25 mouse cellular contexts compared by ENCODE assay signal in genomic region chrX:139220830-139221229, GRCm38 (mm10). TPM values are rescaled to one million over a fixed set of nuclear protein-coding genes. Genes with fewer than 3 reads are reported as not detected.
"Had no signal": no experiment of that assay in that cellular context is flagged by ENCODE, and none has a peak within 500 bp of the region (broad histone marks: within the 10 kb centered on the region; RNA-seq: fewer than 3 reads in every experiment).

No protein-coding gene starts in this region.

- H3K4me1 ChIP-seq: limb, embryonic 13.5 days; liver, embryonic 15.5 days; megakaryocyte, embryonic 14.5 days; neural tube, embryonic 13.5 days; stomach, embryonic 15.5 days had no signal

- DNase-seq: kidney, postnatal 10 days; kidney, postnatal 4 days; left cerebral cortex, postnatal 4 days; lung, adult 2 months; lung, postnatal 10 days; retina, postnatal 1 day; right cerebral cortex, postnatal 4 days; thymus, adult 2 months; thymus, postnatal 25 days had no signal

- H3K27ac ChIP-seq: layer of hippocampus, adult 2 months; limb, embryonic 13.5 days; liver, embryonic 15.5 days; macrophage; midbrain, embryonic 15.5 days; neural tube, embryonic 13.5 days; stomach, embryonic 15.5 days had no signal

- H3K27me3 ChIP-seq: limb, embryonic 13.5 days; liver, embryonic 15.5 days; megakaryocyte, embryonic 14.5 days; midbrain, embryonic 15.5 days; neural tube, embryonic 13.5 days; stomach, embryonic 15.5 days had no signal

- H3K4me3 ChIP-seq: layer of hippocampus, adult 2 months; limb, embryonic 13.5 days; liver, embryonic 15.5 days; megakaryocyte, embryonic 14.5 days; midbrain, embryonic 15.5 days; neural tube, embryonic 13.5 days; stomach, embryonic 15.5 days had no signal

- H3K36me3 ChIP-seq: limb, embryonic 13.5 days; liver, embryonic 15.5 days; midbrain, embryonic 15.5 days; neural tube, embryonic 13.5 days; stomach, embryonic 15.5 days had no signal

- ATAC-seq: midbrain, embryonic 15.5 days had no signal

- H3K9me3 ChIP-seq: limb, embryonic 13.5 days; liver, embryonic 15.5 days; megakaryocyte, embryonic 14.5 days; midbrain, embryonic 15.5 days; neural tube, embryonic 13.5 days; stomach, embryonic 15.5 days had no signal

- H3K9ac ChIP-seq: limb, embryonic 13.5 days; liver, embryonic 15.5 days; midbrain, embryonic 15.5 days; neural tube, embryonic 13.5 days; stomach, embryonic 15.5 days had no signal

- H3K4me2 ChIP-seq: limb, embryonic 13.5 days; liver, embryonic 11.5 days; liver, embryonic 15.5 days; midbrain, embryonic 11.5 days; midbrain, embryonic 15.5 days; neural tube, embryonic 13.5 days; stomach, embryonic 15.5 days had no signal

RNA-seq across cellular contexts. Expression of gene Mum1l1, which starts 11.0 kb away (rescaled TPM):
- total RNA-seq: monocyte, adult 5-6 weeks had no signal
- polyA plus RNA-seq: macrophage; spleen, adult 2 months had no signal

RNA-seq across cellular contexts. Expression of gene 4933428M09Rik, which starts 41.8 kb away (rescaled TPM):
- total RNA-seq: layer of hippocampus, adult 2 months; layer of hippocampus, postnatal 10 days; left cerebral cortex, adult 18-20 months; left cerebral cortex, postnatal 10 days; left cerebral cortex, postnatal 4 days; monocyte, adult 5-6 weeks had no signal
- polyA plus RNA-seq: kidney, embryonic 14.5 days; limb, embryonic 13.5 days; liver, embryonic 11.5 days; liver, embryonic 15.5 days; lung, adult 2 months; macrophage; midbrain, embryonic 11.5 days; midbrain, embryonic 15.5 days; neural tube, embryonic 13.5 days; spleen, adult 2 months; stomach, embryonic 15.5 days; thymus, adult 2 months had no signal
